Comparison of ENCODE assay signal across 16 mouse cellular contexts in genomic region chr1:52011227-52011626, GRCm38 (mm10). TPM values are rescaled to one million over a fixed set of nuclear protein-coding genes. Genes with fewer than 3 reads are reported as not detected.
A peak's percentile ranks its signal among the peaks of the same experiment; 100 is the strongest.
DNase-seq lines count a peak whose midpoint lies in the region; ATAC-seq and TF ChIP-seq lines count a peak whose summit lies in the region.
"Had no signal": no experiment of that assay in that cellular context is flagged by ENCODE, and none has a peak within 500 bp of the region (broad histone marks: within the 10 kb centered on the region; RNA-seq: fewer than 3 reads in every experiment).

No protein-coding gene starts in this region.

- no peak for TF ChIP-seq POLR2A in kidney, adult 2 months (IDR thresholded peaks at IDR 0.05; ENCODE audit: low read depth, low read length)

- H3K4me3 ChIP-seq in forebrain, embryonic 13.5 days = no peak overlapping the region
- no peak overlapping the region for H3K4me3 ChIP-seq in hindbrain, postnatal 0 days (ENCODE audit: low read length)
- H3K4me3 ChIP-seq in kidney, adult 2 months (ENCODE audit: insufficient read depth, low read depth, low read length) = no peak overlapping the region
- H3K4me3 ChIP-seq: erythroblast, embryonic 14.5 days; heart, adult 2 months; limb, embryonic 13.5 days had no signal

- no peak overlapping the region for H3K9ac ChIP-seq in forebrain, embryonic 13.5 days
- no peak overlapping the region for H3K9ac ChIP-seq in hindbrain, postnatal 0 days (replicated peaks; ENCODE audit: low read length)
- H3K9ac ChIP-seq: limb, embryonic 13.5 days had no signal

- no peaks in the 10 kb centered on the region for H3K9me3 ChIP-seq in forebrain, embryonic 13.5 days (replicated peaks)
- H3K9me3 ChIP-seq in hindbrain, postnatal 0 days (ENCODE audit: low read length) = no peaks in the 10 kb centered on the region
- H3K9me3 ChIP-seq: limb, embryonic 13.5 days had no signal

- no peaks in the 10 kb centered on the region for H3K27me3 ChIP-seq in forebrain, embryonic 13.5 days
- no peaks in the 10 kb centered on the region for H3K27me3 ChIP-seq in hindbrain, postnatal 0 days (ENCODE audit: insufficient read depth, low read length)
- H3K27me3 ChIP-seq in kidney, adult 2 months (replicated peaks; ENCODE audit: control insufficient read depth, insufficient read depth, low read length) = no peaks in the 10 kb centered on the region
- H3K27me3 ChIP-seq: limb, embryonic 13.5 days had no signal

- peak; percentile 65 to 70 for DNase-seq in spleen, postnatal 36 days (ENCODE audit: low spot score in 2 of 2)
- DNase-seq in spleen, adult 12 weeks (ENCODE audit: low spot score) = no peak
- peak; percentile 80 for DNase-seq in naive thymus-derived CD4-positive, alpha-beta T cell, adult 2 months (ENCODE audit: low read depth)
- peak; percentile 55 to 69 for DNase-seq in thymus, postnatal 36 days
- no peak for DNase-seq in hindbrain, postnatal 0 days (ENCODE audit: low spot score)
- DNase-seq in kidney, adult 2 months = no peak
- DNase-seq: cerebellum, adult 11 months; embryo, embryonic 11 days; heart, adult 2 months; kidney, postnatal 36 days; lung, postnatal 10 days had no signal

- TF ChIP-seq CTCF in hindbrain, postnatal 0 days (IDR thresholded peaks at IDR 0.05; ENCODE audit: low read depth) = no peak
- TF ChIP-seq CTCF in kidney, adult 2 months (conservative IDR thresholded peaks at IDR 0.05; ENCODE audit: insufficient read depth, insufficient read length, low read depth, low read length) = no peak

- no peak overlapping the region for H3K27ac ChIP-seq in forebrain, embryonic 13.5 days
- H3K27ac ChIP-seq in hindbrain, postnatal 0 days = no peak overlapping the region
- H3K27ac ChIP-seq in kidney, adult 2 months (ENCODE audit: insufficient read depth, low read depth, low read length) = no peak overlapping the region
- H3K27ac ChIP-seq: heart, adult 2 months; limb, embryonic 13.5 days had no signal

- no peak overlapping the region for H3K4me2 ChIP-seq in forebrain, embryonic 13.5 days
- H3K4me2 ChIP-seq in hindbrain, postnatal 0 days (ENCODE audit: low read depth, low read length) = no peak overlapping the region
- H3K4me2 ChIP-seq: limb, embryonic 13.5 days had no signal

- no peaks in the 10 kb centered on the region for H3K36me3 ChIP-seq in forebrain, embryonic 13.5 days (ENCODE audit: poor library complexity, severe bottlenecking)
- H3K36me3 ChIP-seq in hindbrain, postnatal 0 days (ENCODE audit: insufficient read depth, low read length) = no peaks in the 10 kb centered on the region
- H3K36me3 ChIP-seq in kidney, adult 2 months (ENCODE audit: control insufficient read depth, insufficient read depth, low read length) = no peaks in the 10 kb centered on the region
- H3K36me3 ChIP-seq: limb, embryonic 13.5 days had no signal

- peaks cover 11% of the 10 kb centered on the region for H3K4me1 ChIP-seq in forebrain, embryonic 13.5 days
- H3K4me1 ChIP-seq in hindbrain, postnatal 0 days (ENCODE audit: insufficient read depth, low read length) = no peaks in the 10 kb centered on the region
- no peaks in the 10 kb centered on the region for H3K4me1 ChIP-seq in kidney, adult 2 months (ENCODE audit: control insufficient read depth, insufficient read depth, low read length)

- 61% methylated on average over 3 of the region's 3 CpGs for WGBS in forebrain, embryonic 13.5 days
- 78% methylated on average over 3 of the region's 3 CpGs for WGBS in hindbrain, postnatal 0 days
- 57% methylated on average over 3 of the region's 3 CpGs for WGBS in kidney, adult 2 months

- peak; percentile 74 for ATAC-seq in granulocyte monocyte progenitor cell, adult 5-6 weeks (replicated peaks; ENCODE audit: poor library complexity, severe bottlenecking)
- ATAC-seq in forebrain, embryonic 13.5 days = no peak
- no peak for ATAC-seq in hindbrain, postnatal 0 days
- ATAC-seq: intestine, embryonic 16.5 days had no signal

RNA-seq across cellular contexts. Expression of gene Stat4, which starts 24.3 kb away (rescaled TPM):
- total RNA-seq in granulocyte monocyte progenitor cell, adult 5-6 weeks (2014; fragmentation: Nextera tagmentation) = 32.2 and 34.1 TPM in 2 replicates
- 21.5 and 26.1 TPM in 2 replicates for total RNA-seq in granulocyte monocyte progenitor cell, adult 5-6 weeks (2017)
- polyA plus RNA-seq in forebrain, embryonic 13.5 days (2015; fragmentation: Nextera tagmentation; extraction: Ambion mirVana) = 2.9 and 4.6 TPM in 2 replicates
- 0.07 and 0.78 TPM in 2 replicates for total RNA-seq in hindbrain, postnatal 0 days (2014; rRNA removed)
- 0.31 and 0.40 TPM in 2 replicates for polyA plus RNA-seq in hindbrain, postnatal 0 days (2015; fragmentation: Nextera tagmentation; extraction: Ambion mirVana)
- 0.16 and 0.99 TPM in 2 replicates for polyA plus RNA-seq in kidney, adult 2 months (2012; rRNA removed)
- polyA plus RNA-seq: erythroblast, embryonic 14.5 days had no signal

Comparison
In these comparisons a context has a peak if more than half of its experiments do, and no peak if none do; other contexts are left out.
1. DNase-seq: peak in spleen, postnatal 36 days (2 of 2), naive thymus-derived CD4-positive, alpha-beta T cell, adult 2 months (single experiment) and thymus, postnatal 36 days (2 of 2); none in spleen, adult 12 weeks (single experiment), hindbrain, postnatal 0 days (single experiment) and kidney, adult 2 months (single experiment).